Mouse (Mus musculus): ENCODE results near the gene Magoh. TPM values are rescaled to one million over a fixed set of nuclear protein-coding genes. Genes with fewer than 3 reads are reported as not detected.

Gene Magoh
- polyA plus RNA-seq, 1 experiment, result 54.9 TPM

GRCm38 (mm10) chr4:107849621-107850020 is 29.9 kb upstream of the Magoh start:
- H3K27ac ChIP-seq (ENCODE audit: control insufficient read depth, insufficient read depth, low read length), result no peak overlapping the region
- H3K4me3 ChIP-seq (ENCODE audit: control insufficient read depth, insufficient read depth, low read length), result no peak overlapping the region
- no peaks in the 10 kb centered on the region for H3K4me1 ChIP-seq (replicated peaks; ENCODE audit: control insufficient read depth, insufficient read depth, low read length)
- 82% methylated on average over 9 of the region's 9 CpGs for WGBS
- no peak for DNase-seq
- TF ChIP-seq POLR2A (IDR thresholded peaks at IDR 0.05; ENCODE audit: control insufficient read depth, extremely low read depth, insufficient read depth, low read length, poor library complexity) (no peak), CTCF (IDR thresholded peaks at IDR 0.05; ENCODE audit: borderline replicate concordance, control insufficient read depth, extremely low read depth, insufficient read depth, low read length, poor library complexity) (no peak)
- H3K36me3 ChIP-seq (ENCODE audit: control insufficient read depth, insufficient read depth, low read length), result no peaks in the 10 kb centered on the region
- H3K27me3 ChIP-seq (ENCODE audit: control insufficient read depth, insufficient read depth, low read length), result no peaks in the 10 kb centered on the region

- WGBS, result 94% methylated on average over 8 of the region's 8 CpGs
- H3K27me3 ChIP-seq (ENCODE audit: control insufficient read depth, insufficient read depth, low read length), result no peaks in the 10 kb centered on the region
- DNase-seq, result no peak
- no peaks in the 10 kb centered on the region for H3K36me3 ChIP-seq (ENCODE audit: control insufficient read depth, insufficient read depth, low read length)
- H3K27ac ChIP-seq (ENCODE audit: control insufficient read depth, insufficient read depth, low read length), result no peak overlapping the region
- no peaks in the 10 kb centered on the region for H3K4me1 ChIP-seq (replicated peaks; ENCODE audit: control insufficient read depth, insufficient read depth, low read length)
- no peak for TF ChIP-seq CTCF (IDR thresholded peaks at IDR 0.05; ENCODE audit: borderline replicate concordance, control insufficient read depth, extremely low read depth, insufficient read depth, low read length, poor library complexity)
- no peak overlapping the region for H3K4me3 ChIP-seq (ENCODE audit: control insufficient read depth, insufficient read depth, low read length)
Measured at GRCm38 (mm10) chr4:107850091-107850490, 29.5 kb upstream of the Magoh start.

GRCm38 (mm10) chr4:107853333-107853732 is 26.2 kb upstream of the Magoh start:
- H3K36me3 ChIP-seq (ENCODE audit: control insufficient read depth, insufficient read depth, low read length), result no peaks in the 10 kb centered on the region
- WGBS, result 99% methylated on average over 8 of the region's 8 CpGs
- no peak for DNase-seq

GRCm38 (mm10) chr4:107853836-107854235 is 25.7 kb upstream of the Magoh start:
- 95% methylated on average over 7 of the region's 7 CpGs for WGBS
- H3K27me3 ChIP-seq (ENCODE audit: control insufficient read depth, insufficient read depth, low read length), result no peaks in the 10 kb centered on the region
- no peak overlapping the region for H3K4me3 ChIP-seq (ENCODE audit: control insufficient read depth, insufficient read depth, low read length)
- H3K4me1 ChIP-seq (replicated peaks; ENCODE audit: control insufficient read depth, insufficient read depth, low read length), result no peaks in the 10 kb centered on the region
- 0 out of 2 replicates have a peak, but pooled peaks cover 3% of the 10 kb centered on the region for H3K36me3 ChIP-seq (ENCODE audit: control insufficient read depth, insufficient read depth, low read length)
- DNase-seq, result no peak
- TF ChIP-seq POLR2A (IDR thresholded peaks at IDR 0.05; ENCODE audit: control insufficient read depth, extremely low read depth, insufficient read depth, low read length, poor library complexity) (no peak), CTCF (IDR thresholded peaks at IDR 0.05; ENCODE audit: borderline replicate concordance, control insufficient read depth, extremely low read depth, insufficient read depth, low read length, poor library complexity) (no peak)
- no peak overlapping the region for H3K27ac ChIP-seq (ENCODE audit: control insufficient read depth, insufficient read depth, low read length)

More at GRCm38 (mm10) chr4:107853333-107853732, 26.2 kb upstream of the Magoh start:
- Histone ChIP-seq H3K27ac (ENCODE audit: control insufficient read depth, insufficient read depth, low read length) (no peak overlapping the region), H3K27me3 (ENCODE audit: control insufficient read depth, insufficient read depth, low read length) (no peaks in the 10 kb centered on the region), H3K4me3 (ENCODE audit: control insufficient read depth, insufficient read depth, low read length) (no peak overlapping the region), H3K4me1 (replicated peaks; ENCODE audit: control insufficient read depth, insufficient read depth, low read length) (no peaks in the 10 kb centered on the region)
- no peak for TF ChIP-seq POLR2A (IDR thresholded peaks at IDR 0.05; ENCODE audit: control insufficient read depth, extremely low read depth, insufficient read depth, low read length, poor library complexity)
- no peak for TF ChIP-seq CTCF (IDR thresholded peaks at IDR 0.05; ENCODE audit: borderline replicate concordance, control insufficient read depth, extremely low read depth, insufficient read depth, low read length, poor library complexity)

GRCm38 (mm10) chr4:107856958-107857686 is 22.4 kb upstream of the Magoh start:
- Histone ChIP-seq H3K4me3 (ENCODE audit: control insufficient read depth, insufficient read depth, low read length) (no peak overlapping the region), H3K4me1 (replicated peaks; ENCODE audit: control insufficient read depth, insufficient read depth, low read length) (no peaks in the 10 kb centered on the region), H3K27ac (ENCODE audit: control insufficient read depth, insufficient read depth, low read length) (no peak overlapping the region), H3K27me3 (ENCODE audit: control insufficient read depth, insufficient read depth, low read length) (no peaks in the 10 kb centered on the region), H3K36me3 (ENCODE audit: control insufficient read depth, insufficient read depth, low read length) (peaks cover 9% of the 10 kb centered on the region; the same call in 1 of the 2 replicates)
- 96% methylated on average over 11 of the region's 11 CpGs for WGBS
- no peak for DNase-seq
- TF ChIP-seq CTCF (IDR thresholded peaks at IDR 0.05; ENCODE audit: borderline replicate concordance, control insufficient read depth, extremely low read depth, insufficient read depth, low read length, poor library complexity), result no peak
- no peak for TF ChIP-seq POLR2A (IDR thresholded peaks at IDR 0.05; ENCODE audit: control insufficient read depth, extremely low read depth, insufficient read depth, low read length, poor library complexity)

- DNase-seq, result no peak
- WGBS, result 96% methylated on average over 7 of the region's 7 CpGs
- Histone ChIP-seq H3K4me1 (replicated peaks; ENCODE audit: control insufficient read depth, insufficient read depth, low read length) (no peaks in the 10 kb centered on the region), H3K4me3 (ENCODE audit: control insufficient read depth, insufficient read depth, low read length) (no peak overlapping the region), H3K36me3 (ENCODE audit: control insufficient read depth, insufficient read depth, low read length) (peaks cover 9% of the 10 kb centered on the region; the same call in 1 of the 2 replicates), H3K27ac (ENCODE audit: control insufficient read depth, insufficient read depth, low read length) (no peak overlapping the region), H3K27me3 (ENCODE audit: control insufficient read depth, insufficient read depth, low read length) (no peaks in the 10 kb centered on the region)
- TF ChIP-seq CTCF (IDR thresholded peaks at IDR 0.05; ENCODE audit: borderline replicate concordance, control insufficient read depth, extremely low read depth, insufficient read depth, low read length, poor library complexity), result no peak
- TF ChIP-seq POLR2A (IDR thresholded peaks at IDR 0.05; ENCODE audit: control insufficient read depth, extremely low read depth, insufficient read depth, low read length, poor library complexity), result no peak
Measured at GRCm38 (mm10) chr4:107858995-107859394, 20.6 kb upstream of the Magoh start.
